Mouse (Mus musculus) E14TG2a.4 (cell line): ENCODE measurements around the gene E030018B13Rik.

Source experiments
- CTCF ChIP-seq: conservative IDR thresholded peaks from 2 replicates; pipeline ENCODE4 v1.5.1; 2014; ENCODE audit warnings: low read length
- NANOG ChIP-seq: IDR thresholded peaks from 2 replicates; pipeline ENCODE4 v1.6.1; 2014; ENCODE audit warnings: borderline replicate concordance, low read length, mixed read lengths
- POU5F1 ChIP-seq: IDR thresholded peaks from 2 replicates; pipeline ENCODE4 v1.6.1; 2014; ENCODE audit warnings: low read length, borderline replicate concordance

- TF ChIP-seq CTCF (no peak), NANOG (no peak), POU5F1 (no peak)
Measured at GRCm38 (mm10) chr7:63914891-63915290, 1.8 kb upstream of the E030018B13Rik start.
